Comparison of ENCODE assay signal across 11 mouse cellular contexts in genomic region chrX:10911127-10912061, GRCm38 (mm10).
DNase-seq lines count a peak whose midpoint lies in the region; ATAC-seq and TF ChIP-seq lines count a peak whose summit lies in the region.
"Had no signal": no experiment of that assay in that cellular context is flagged by ENCODE, and none has a peak within 500 bp of the region (broad histone marks: within the 10 kb centered on the region; RNA-seq: fewer than 3 reads in every experiment).

No protein-coding gene starts in this region.

- peaks cover 3% of the 10 kb centered on the region; the same call in 1 of the 2 replicates for H3K4me1 ChIP-seq in kidney, adult 2 months (ENCODE audit: control insufficient read depth, insufficient read depth, low read length)
- H3K4me1 ChIP-seq in kidney, embryonic 15.5 days = 0 out of 2 replicates have a peak, but pooled peaks cover 4% of the 10 kb centered on the region
- H3K4me1 ChIP-seq in stomach, postnatal 0 days (replicated peaks; ENCODE audit: control insufficient read depth, insufficient read depth) = no peaks in the 10 kb centered on the region
- H3K4me1 ChIP-seq: limb, embryonic 12.5 days had no signal

- 65% methylated on average over 14 of the region's 14 CpGs for WGBS in kidney, adult 2 months
- WGBS in kidney, embryonic 15.5 days = 83% methylated on average over 14 of the region's 14 CpGs
- WGBS in stomach, postnatal 0 days = 66% methylated on average over 14 of the region's 14 CpGs

- H3K27me3 ChIP-seq in kidney, adult 2 months (replicated peaks; ENCODE audit: control insufficient read depth, insufficient read depth, low read length) = no peaks in the 10 kb centered on the region
- H3K27me3 ChIP-seq in kidney, embryonic 15.5 days = 0 out of 2 replicates have a peak, but pooled peaks cover 8% of the 10 kb centered on the region
- H3K27me3 ChIP-seq in stomach, postnatal 0 days (ENCODE audit: control insufficient read depth, insufficient read depth, low read length) = no peaks in the 10 kb centered on the region

- H3K9me3 ChIP-seq in kidney, embryonic 15.5 days (replicated peaks) = no peaks in the 10 kb centered on the region
- H3K9me3 ChIP-seq in stomach, postnatal 0 days (ENCODE audit: control insufficient read depth, low read length) = no peaks in the 10 kb centered on the region
- H3K9me3 ChIP-seq: limb, embryonic 12.5 days had no signal

- H3K4me3 ChIP-seq in kidney, adult 2 months (ENCODE audit: insufficient read depth, low read depth, low read length) = no peak overlapping the region
- no peak overlapping the region for H3K4me3 ChIP-seq in kidney, embryonic 15.5 days (replicated peaks)
- no peak overlapping the region for H3K4me3 ChIP-seq in stomach, postnatal 0 days (ENCODE audit: low read depth, low read length)
- H3K4me3 ChIP-seq: limb, embryonic 12.5 days had no signal

- H3K27ac ChIP-seq in kidney, adult 2 months (ENCODE audit: insufficient read depth, low read depth, low read length) = no peak overlapping the region
- H3K27ac ChIP-seq in kidney, embryonic 15.5 days = no peak overlapping the region
- H3K27ac ChIP-seq in stomach, postnatal 0 days (replicated peaks) = no peak overlapping the region
- H3K27ac ChIP-seq: limb, embryonic 12.5 days had no signal

- TF ChIP-seq EP300 in stomach, postnatal 0 days (optimal IDR thresholded peaks at IDR 0.05) = no peak

- no peak for TF ChIP-seq CTCF in kidney, adult 2 months (conservative IDR thresholded peaks at IDR 0.05; ENCODE audit: insufficient read depth, insufficient read length, low read depth, low read length)
- no peak for TF ChIP-seq CTCF in stomach, postnatal 0 days (IDR thresholded peaks at IDR 0.05; ENCODE audit: low read depth)

- DNase-seq in cerebellum, adult 9-11 months = peak; percentile 2
- DNase-seq in cerebellum, adult 8-10 months = no peak
- DNase-seq in kidney, adult 2 months = peak; percentile 82
- DNase-seq in right cerebral cortex, adult 2 months (ENCODE audit: low spot score in 2 of 2) = peak; percentile 4 to 6
- no peak for DNase-seq in right cerebral cortex, postnatal 4 days
- peak; percentile 53 for DNase-seq in stomach, postnatal 0 days (ENCODE audit: low spot score)
- DNase-seq: lung, adult 18-20 months; thymus, postnatal 4 days had no signal

- no peak overlapping the region for H3K4me2 ChIP-seq in kidney, embryonic 15.5 days
- no peak overlapping the region for H3K4me2 ChIP-seq in stomach, postnatal 0 days (replicated peaks; ENCODE audit: low read depth)
- H3K4me2 ChIP-seq: limb, embryonic 12.5 days had no signal

- no peak for TF ChIP-seq POLR2A in kidney, adult 2 months (IDR thresholded peaks at IDR 0.05; ENCODE audit: low read depth, low read length)

- H3K36me3 ChIP-seq in kidney, adult 2 months (ENCODE audit: control insufficient read depth, insufficient read depth, low read length) = no peaks in the 10 kb centered on the region
- H3K36me3 ChIP-seq in kidney, embryonic 15.5 days = no peaks in the 10 kb centered on the region
- no peaks in the 10 kb centered on the region for H3K36me3 ChIP-seq in stomach, postnatal 0 days (ENCODE audit: control insufficient read depth, insufficient read depth, low read length)
- H3K36me3 ChIP-seq: limb, embryonic 12.5 days had no signal

- ATAC-seq in kidney, embryonic 15.5 days (replicated peaks; ENCODE audit: low FRiP score) = no peak
- ATAC-seq in stomach, postnatal 0 days (ENCODE audit: low FRiP score, low TSS enrichment) = peak; percentile 65; the same call in 1 of the 2 replicates
- ATAC-seq in erythroblast, adult 5-6 weeks (replicated peaks; ENCODE audit: low FRiP score, poor library complexity, severe bottlenecking) = no peak

- no peak overlapping the region for H3K9ac ChIP-seq in kidney, embryonic 15.5 days
- no peak overlapping the region for H3K9ac ChIP-seq in stomach, postnatal 0 days (ENCODE audit: low read length)
- H3K9ac ChIP-seq: limb, embryonic 12.5 days had no signal

Comparison
In these comparisons a context has a peak if more than half of its experiments do, and no peak if none do; other contexts are left out.
1. DNase-seq: peak in cerebellum, adult 9-11 months (single experiment), kidney, adult 2 months (single experiment), right cerebral cortex, adult 2 months (2 of 2) and stomach, postnatal 0 days (single experiment); none in cerebellum, adult 8-10 months (single experiment) and right cerebral cortex, postnatal 4 days (single experiment).